Mouse (Mus musculus) layer of hippocampus, adult 8-10 months (tissue): Measurements from ENCODE around the gene Amer3. TPM values are rescaled to one million over a fixed set of nuclear protein-coding genes. Genes with fewer than 3 reads are reported as not detected.
"Not testable (repeated sequence)": the region's sequence is repeated elsewhere in the genome, so short reads cannot be mapped to it uniquely, and the experiment has no call there.

Source experiments
- DNase-seq, 2 experiments: peaks; one replicate each; pipeline ENCODE4 v3.0.0; 2022; ENCODE audit warnings: low spot score in 2 of 2
- total RNA-seq, 4 experiments: library from RNA; stranded (reverse); gene quantifications; 2 replicates each; pipeline ENCODE4 v1.2.4; 2022

Amer3 gene
- total RNA-seq, 4 experiments from 2014 or later, result 33.5 to 37.0 (median 34.7) TPM

DNA sequence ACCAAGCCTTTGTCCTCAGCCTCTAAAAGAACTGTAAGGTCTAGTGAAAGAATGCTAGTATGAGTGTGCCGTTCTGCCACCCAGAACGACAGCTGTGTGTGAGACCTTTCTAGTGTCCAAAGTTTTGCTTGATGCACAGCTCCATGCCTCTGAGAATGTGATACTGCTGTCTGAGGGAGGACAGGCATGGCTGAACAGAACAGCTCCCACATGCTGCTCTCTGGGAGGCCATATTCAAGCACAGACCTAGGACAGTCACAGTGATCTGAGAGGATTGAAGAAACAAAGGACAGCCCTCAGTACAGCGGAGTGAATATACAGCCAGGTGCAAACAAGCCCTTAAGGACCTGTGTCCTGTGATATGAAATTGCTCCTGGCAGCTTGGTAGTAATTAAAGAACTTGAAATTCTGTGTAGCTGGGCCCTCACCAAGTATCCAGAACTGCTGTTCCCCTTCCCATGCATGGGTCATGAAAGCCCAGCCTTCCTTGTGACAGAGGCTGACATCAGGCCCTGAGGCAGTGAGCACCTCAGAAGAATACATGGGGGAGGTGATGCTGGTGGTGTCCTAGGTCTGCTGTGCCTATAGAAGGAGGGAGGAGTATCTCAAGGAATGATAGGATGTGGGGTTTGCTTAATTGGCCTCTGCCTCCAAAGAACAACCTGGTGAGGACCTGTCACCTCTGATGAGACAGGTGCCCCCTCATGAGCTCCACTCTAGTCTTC lies 22.0 kb downstream of the Amer3 start:
- no peak for DNase-seq

DNA sequence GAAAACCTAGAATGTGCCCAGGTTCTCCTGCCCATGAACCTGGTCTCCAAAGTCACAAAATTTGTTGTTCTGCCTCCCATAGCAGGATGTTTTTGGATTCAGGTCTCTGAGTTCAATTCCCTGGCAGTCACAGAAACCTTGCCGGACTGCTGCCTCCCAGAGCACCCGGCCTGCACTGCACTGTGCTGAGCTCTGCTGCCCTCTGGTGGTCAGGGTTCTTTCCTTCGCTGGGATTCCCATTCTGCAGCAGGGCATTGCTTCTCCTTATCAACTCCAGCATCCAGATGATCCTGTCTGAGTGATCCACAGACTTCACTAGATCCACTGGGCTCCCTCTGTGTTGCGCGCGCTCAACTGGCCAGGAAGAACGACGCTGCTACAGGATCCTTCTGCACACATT lies 22.9 kb downstream of the Amer3 start:
- DNase-seq, result peak in 1 of 2 experiments; percentile 69

DNA sequence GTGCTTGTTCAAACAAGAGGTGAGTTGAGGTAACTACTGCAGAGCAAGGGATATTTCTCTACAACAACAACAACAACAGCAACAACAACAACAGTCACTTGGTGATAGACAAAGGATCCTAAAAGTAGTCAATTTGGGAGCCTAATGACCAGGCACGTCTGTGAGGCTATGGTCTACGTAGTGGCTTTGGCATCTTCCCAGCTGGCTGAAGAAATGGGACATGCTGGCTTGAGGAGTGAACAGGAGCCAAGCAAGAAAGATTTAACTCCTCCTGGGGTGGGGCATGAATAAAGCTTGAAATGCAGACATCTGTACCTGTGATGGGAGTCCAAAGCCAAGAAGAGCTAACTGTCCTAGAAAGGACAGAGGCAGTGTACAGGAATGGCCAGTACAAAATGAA lies 34.3 kb downstream of the Amer3 start:
- no peak for DNase-seq

DNA sequence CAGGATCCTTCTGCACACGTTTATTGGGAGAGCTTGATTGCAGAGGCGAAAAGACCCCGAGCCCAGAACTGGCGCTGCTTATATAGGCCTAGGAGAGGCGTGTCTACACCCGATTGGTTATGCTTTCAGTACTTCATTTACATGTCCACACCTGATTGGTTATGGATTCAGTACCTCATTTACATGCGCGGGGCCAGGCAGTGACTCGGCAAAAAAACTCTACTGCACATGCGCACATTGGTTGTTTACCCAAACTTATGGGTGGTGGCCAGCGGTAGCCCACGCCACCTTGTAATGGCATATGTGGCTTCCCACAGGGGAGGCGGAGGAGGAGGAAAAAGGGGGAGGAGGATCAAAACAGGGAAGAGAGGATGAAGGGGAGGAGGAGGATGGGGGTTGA lies 40.7 kb downstream of the Amer3 start:
- DNase-seq, result not testable (repeated sequence)

DNA sequence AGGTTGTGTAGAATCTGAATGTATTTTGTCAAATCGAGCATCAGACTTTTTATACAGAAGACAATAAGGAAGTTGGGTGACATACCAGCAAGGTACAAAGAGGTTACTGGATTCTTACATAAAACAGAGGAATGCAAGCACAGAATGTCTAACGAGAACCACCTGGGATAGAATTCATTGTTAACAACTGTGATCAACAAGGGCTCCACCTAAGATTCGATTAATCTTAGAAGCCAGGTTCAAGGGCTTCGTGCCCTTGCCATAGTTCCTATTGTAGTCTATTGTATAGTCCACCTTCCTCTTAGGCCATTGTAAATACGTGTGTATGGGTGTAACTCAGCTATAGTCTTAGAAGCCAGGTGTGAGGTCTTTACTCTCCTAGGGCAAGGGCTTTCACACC lies 41.3 kb downstream of the Amer3 start:
- DNase-seq, result not testable (repeated sequence)

DNA sequence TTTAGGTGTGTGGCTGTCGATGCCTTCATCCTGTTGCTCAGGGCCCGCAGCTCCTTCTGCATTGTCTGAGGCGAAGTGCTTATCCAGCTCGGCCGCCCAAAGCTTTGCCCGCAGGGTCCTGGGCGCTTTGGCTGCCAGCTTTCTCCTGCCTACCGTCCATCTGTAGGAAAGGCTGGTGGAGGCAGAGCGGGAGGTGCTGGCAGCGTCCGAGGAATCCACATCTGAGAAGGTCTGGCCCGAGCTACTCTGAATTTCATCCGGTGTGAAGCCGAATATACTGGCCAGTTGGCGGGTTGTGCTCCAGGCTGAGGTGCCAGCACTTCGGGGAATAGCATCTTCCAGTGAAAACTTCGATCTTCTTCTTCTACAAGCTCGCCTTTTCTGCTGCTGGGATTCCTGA lies 56.3 kb downstream of the Amer3 start:
- no peak for DNase-seq

Other genes starting within 250 kb of the Amer3 start
- gene Ccdc115, start 140.0 kb upstream of the Amer3 start, total RNA-seq, result 10 to 100 TPM; 16.0 to 20.6 (median 17.9) TPM
- 10 to 100 TPM; 32.3 to 36.9 (median 33.4) TPM for gene Imp4, start 139.8 kb upstream of the Amer3 start, total RNA-seq
- 10 to 100 TPM in 1 of 4 experiments, 1 to 10 TPM in 3; 5.0 to 11.9 (median 8.9) TPM for gene Ptpn18, start 119.9 kb upstream of the Amer3 start, total RNA-seq
- gene Prss39, start 81.2 kb upstream of the Amer3 start, total RNA-seq, result not detected
- not detected for gene Cfc1, start 44.0 kb upstream of the Amer3 start, total RNA-seq
- not detected for gene Prss40, start 18.7 kb upstream of the Amer3 start, total RNA-seq